Mouse (Mus musculus): ENCODE data around the gene Chst4.
A peak's percentile ranks its signal among the peaks of the same experiment; 100 is the strongest.
"Not testable (repeated sequence)": the region's sequence is repeated elsewhere in the genome, so short reads cannot be mapped to it uniquely, and the experiment has no call there.

The Chst4 gene

DNA sequence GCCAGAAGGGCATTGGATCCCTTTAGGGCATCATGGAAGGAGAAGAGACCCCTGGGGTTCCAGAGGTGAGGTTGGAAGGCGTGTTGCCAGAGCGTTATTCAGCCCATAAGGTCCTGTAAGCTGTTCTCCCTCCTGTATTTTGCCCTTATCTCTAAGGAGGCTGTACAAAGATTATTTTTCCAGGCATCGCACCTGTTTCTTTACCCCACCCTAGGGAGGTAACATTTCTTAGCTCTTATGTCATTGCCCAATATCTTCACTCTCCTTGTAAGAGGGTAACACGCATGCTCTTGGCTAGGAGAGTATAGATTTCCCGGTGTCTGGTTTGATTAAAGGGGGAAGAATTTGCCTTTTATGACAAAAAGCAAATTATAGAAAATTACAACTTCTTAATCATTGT is at the start of gene Chst4:
Chst4 (minus strand) TSS at position 82 of the 400 bp plus-strand sequence.
- DNase-seq (ENCODE audit: low spot score) = no peak

DNA sequence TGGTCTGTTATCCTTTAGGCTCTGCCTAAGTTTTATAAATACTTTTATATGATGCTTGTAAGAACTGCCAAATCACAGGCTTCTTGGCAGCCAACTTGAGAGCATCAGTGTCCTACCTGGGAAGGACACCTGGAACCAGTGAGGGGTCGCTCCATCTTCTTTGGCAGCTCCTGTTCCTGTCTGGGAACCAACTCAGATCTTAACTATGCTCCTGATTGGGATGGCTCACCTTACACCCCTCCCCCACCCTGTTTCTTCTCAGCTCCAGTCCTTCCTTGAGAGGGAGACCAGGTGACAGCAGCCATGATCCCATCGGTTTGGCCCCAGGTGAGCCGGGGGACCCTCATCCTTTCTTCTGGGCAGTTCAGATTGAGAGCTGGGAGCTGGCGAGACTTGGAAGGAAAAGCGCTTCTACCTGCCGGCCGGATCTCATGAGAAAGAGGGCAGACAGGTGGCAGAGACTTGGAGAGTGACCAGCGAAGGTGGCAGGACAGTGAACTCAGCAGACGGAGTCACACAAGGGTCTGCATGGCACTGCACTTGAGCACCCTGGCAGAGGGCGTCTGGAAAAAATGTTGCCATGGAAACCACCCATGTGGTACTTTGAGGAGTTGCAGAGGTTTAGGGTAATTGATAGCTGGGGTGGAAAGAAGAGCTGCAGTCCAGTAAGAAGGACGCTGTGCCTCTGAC is 43.0 kb upstream of the Chst4 start:
- no peak for DNase-seq (ENCODE audit: low spot score)

- DNase-seq (ENCODE audit: low spot score) = no peak
These were observed 40.0 kb upstream of the Chst4 start, which contains the start of gene Zfp612 for GRCm38 (mm10) chr8:110079282-110080221. TSS of gene Zfp612 (plus strand) at chr8:110079746.

GRCm38 (mm10) chr8:110074496-110074895 is 35.0 kb upstream of the Chst4 start:
- no peak for DNase-seq (ENCODE audit: low spot score)

DNA sequence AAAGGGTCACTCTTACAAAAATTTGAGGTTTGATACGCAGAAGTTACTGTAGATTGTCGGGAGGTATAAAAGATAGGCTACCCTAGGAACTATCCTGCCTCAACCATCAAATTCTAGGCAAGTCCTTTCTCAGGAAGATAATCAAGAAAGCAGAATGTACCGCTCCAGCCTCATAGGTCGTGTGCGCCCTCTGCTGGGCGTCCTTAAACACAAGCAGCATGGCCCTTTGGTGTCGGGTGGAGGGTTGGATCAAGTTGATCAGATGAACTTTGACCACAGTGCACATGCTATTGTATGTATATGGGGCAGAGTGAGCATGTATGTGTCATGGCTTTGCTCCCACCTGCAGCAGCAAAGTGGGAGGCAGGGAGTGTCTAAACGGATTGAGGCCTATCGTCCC is 32.1 kb upstream of the Chst4 start:
- peak; percentile 75 for DNase-seq (ENCODE audit: low spot score)

DNA sequence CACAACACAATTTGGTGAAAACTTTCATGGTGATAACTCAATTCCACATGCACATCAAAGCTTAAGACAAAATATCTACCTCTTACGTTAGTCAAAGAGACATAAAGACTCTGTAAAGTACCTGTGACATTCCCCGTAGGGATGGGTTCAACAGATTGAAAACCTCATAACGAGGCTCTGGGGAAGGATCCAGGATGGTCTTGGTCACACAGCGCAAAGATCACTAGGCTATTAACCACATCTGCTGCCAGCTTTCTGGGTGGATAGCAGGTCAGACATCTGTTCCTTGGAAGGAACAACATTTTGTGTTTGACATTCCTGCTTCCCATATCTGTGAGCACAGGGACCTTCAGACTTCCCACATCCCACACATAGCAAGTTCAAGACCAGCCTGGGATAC is 30.2 kb upstream of the Chst4 start:
- no peak for DNase-seq (ENCODE audit: low spot score)

GRCm38 (mm10) chr8:110065676-110066075 is 26.1 kb upstream of the Chst4 start:
- no peak for DNase-seq (ENCODE audit: low spot score)

GRCm38 (mm10) chr8:110064606-110065365 is 25.2 kb upstream of the Chst4 start:
- no peak for DNase-seq (ENCODE audit: low spot score)

DNA sequence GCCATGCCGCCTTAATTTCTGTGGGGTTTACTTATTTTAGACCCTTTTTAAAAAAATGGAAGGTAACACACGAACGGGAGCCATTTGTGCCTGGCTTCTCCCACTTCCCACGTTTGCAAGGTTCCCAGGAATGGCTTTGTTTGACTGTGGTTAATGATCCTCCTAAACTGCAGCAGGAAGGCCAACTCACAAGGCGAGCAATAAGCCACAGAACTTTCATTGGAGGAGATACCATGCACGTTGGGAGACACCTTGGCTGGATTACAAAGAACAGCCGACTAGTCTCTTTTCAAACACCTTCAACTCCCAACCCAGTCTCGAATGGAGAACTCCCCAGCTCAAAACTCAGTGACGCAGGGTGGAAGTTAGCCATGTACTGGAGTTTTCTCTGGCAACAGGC is 24.6 kb upstream of the Chst4 start:
- DNase-seq (ENCODE audit: low spot score) = no peak

- DNase-seq (ENCODE audit: low spot score) = no peak
These were observed 18.7 kb upstream of the Chst4 start for GRCm38 (mm10) chr8:110058207-110058606.

DNA sequence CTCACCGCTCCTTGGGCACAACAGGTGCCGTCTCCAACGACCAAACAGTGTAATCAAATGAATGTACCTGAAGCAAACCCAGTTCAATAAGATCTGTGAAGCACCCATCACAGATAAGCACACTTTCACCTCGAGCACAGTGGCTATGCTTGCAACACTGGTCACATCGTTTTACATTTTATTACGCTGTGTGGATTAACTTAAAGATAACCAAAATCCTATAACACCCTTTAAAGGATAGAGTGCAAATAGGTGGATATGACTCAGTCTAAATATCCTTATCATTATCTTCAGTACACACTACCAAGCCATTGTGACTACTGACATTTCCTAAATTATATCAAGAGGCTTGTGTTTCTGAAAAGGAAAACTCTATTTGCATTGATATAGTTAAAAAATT is 11.7 kb upstream of the Chst4 start:
- no peak for DNase-seq (ENCODE audit: low spot score)

GRCm38 (mm10) chr8:110040509-110040908 is 969 bp upstream of the Chst4 start:
- DNase-seq (ENCODE audit: low spot score) = no peak

- no peak for DNase-seq (ENCODE audit: low spot score)
These were observed 324 bp downstream of the Chst4 start for GRCm38 (mm10) chr8:110039216-110039615.

DNA sequence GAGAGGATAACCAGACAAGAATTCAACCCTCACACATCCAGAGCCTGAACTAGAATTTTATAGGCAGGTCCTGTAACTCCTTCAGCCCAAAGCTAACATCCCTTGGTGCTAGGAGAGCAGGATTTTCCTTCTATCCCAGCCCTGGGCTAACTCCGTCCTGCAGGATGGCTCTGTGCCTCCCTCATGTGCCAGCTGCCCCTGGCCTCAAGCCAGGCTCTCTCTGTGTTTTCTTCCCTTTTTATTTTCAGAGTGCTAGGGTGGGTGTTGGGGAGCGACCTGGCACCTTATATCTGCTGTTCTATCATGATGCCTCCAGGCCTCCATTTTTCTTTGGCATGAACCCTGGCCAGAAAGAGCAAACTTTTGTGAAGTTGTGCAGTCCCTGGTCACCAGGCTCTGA is 3.4 kb downstream of the Chst4 start:
- DNase-seq (ENCODE audit: low spot score) = no peak

DNA sequence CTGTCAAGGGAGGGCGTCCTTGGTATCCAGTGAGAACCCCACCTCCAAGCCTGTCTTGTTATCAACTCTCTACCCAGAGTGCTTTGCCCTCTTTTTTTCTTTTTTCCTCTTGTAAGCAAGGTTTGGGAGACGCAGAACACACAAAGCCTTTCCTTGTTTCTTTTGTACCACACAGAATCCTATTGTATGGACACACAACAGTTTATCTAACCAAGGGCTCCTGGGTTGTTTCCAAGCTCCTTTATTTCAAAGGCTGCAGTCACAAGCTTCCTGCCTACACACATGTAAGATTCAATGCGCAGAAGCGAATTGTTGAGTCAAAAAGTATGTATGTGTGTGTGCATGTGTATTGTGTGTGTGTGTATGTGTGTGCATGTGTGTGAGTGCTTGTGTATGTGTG is 5.2 kb downstream of the Chst4 start:
- no peak for DNase-seq (ENCODE audit: low spot score)

DNA sequence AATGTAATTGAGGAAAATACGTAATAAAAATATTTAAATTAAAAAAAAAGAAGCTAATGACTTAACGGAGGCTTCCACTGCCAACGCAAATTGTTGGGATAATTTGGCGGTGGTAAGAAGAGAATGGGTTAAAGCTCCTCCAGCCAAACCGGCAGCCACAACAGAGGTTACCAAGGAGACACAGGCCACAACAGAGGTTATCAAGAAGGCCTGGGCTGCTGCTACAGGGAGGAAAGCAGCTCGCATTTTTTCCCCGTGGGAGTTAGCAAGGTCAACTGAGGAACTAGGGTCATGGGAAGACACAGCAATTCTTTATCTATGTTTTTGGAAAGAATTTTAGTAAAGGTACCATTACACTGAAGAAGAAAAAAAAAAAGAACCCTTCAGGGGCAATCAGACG is 5.8 kb downstream of the Chst4 start:
- DNase-seq (ENCODE audit: low spot score) = not testable (repeated sequence)

DNA sequence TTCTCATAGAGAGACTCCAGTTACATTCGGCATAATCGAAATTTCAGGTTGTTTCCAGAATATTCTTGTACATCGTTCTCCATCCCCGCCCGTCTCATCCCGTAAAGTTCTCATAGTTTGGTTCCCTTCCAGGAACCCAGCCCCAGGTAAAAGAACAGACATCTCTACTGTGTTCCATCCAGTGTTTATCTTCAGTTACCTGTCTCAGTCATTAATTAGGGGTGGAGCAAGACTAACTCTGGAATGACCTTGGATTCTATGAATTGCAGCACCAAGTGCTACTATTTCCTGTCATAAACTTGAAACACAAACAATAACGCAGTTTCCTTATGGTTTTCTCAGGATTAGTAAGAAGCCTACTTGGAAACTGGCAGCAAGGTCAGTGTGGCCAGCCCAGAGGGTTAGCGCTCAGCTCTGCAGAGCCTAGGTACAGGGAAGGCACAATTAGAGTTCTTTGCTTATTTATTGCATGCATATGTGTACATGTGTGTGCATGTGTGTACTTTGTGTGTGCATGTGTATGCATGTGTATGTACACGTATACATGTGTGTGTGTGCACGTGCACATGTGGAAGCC is 16.7 kb downstream of the Chst4 start:
- no peak for DNase-seq (ENCODE audit: low spot score)

DNA sequence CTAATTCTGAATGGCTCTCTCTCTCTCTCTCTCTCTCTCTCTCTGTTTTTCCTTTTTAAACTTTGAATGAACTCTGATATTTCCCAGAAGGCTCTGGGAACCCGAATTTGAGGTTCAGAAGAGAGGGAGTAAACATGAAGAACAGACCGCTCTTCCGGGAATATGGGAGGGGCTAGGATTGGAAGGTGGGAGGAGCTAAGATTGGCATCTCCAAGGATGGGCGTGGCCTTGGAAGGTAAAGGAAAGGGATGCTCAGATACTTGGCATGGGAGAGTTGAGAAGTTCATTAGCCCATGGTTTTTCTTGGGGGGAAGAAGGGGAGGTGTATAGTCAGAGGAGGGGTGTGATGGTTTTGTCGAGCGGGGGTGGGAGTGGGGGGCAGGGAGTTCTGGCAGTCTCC is 17.5 kb downstream of the Chst4 start:
- no peak for DNase-seq (ENCODE audit: low spot score)

DNA sequence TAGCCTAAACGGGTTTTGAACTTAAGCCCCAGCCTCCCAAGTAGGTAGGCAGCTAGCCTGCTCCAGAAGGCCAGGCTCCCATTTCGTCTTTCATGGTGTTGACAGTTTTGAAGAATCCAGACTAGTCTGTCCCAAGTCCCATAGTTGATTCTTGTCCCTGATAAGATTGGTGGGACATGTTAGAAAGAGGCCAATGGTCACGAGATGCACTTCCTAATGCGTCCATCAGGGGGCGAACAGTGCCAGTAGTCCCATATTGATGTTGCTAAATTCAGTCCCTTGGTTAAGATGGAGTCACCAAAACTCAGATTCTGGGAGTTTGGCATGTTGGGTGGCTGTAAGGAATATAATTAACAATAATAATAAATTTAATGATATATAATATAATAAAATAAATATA is 28.7 kb downstream of the Chst4 start:
- DNase-seq (ENCODE audit: low spot score) = peak; percentile 43

DNA sequence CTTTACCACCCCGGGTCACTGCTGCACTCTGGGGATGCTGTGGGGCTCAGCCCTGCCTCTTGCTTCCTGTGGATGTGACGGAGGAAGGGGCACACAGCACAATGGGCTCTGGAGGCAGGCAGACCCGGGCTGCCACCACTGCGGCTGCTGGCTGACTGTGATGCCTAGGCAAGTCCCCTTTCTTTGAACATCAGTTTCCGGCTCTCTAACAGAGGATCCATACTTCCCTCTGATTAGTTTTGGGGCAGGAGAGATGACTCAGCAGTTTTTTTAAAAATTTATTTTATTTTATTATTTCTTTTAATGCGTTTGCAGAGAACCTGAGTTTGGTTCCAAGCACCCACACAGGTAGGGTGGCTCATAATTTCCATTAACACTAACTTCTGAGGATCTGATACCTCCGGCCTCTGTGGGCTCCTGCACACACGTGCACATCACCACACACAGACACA is 30.5 kb downstream of the Chst4 start:
- DNase-seq (ENCODE audit: low spot score) = no peak

- no peak for DNase-seq (ENCODE audit: low spot score)
These were observed 31.1 kb downstream of the Chst4 start for GRCm38 (mm10) chr8:110008228-110008994.
